Mouse (Mus musculus) cerebellum, postnatal 36 days (tissue): ENCODE measurements around the gene Gli1.

Experiments
- DNase-seq, 2 experiments: peaks; one replicate each; pipeline ENCODE4 v3.0.0; 2021 to 2022; ENCODE audit warnings: mixed read lengths in 2 of 2

Gli1 gene

DNA sequence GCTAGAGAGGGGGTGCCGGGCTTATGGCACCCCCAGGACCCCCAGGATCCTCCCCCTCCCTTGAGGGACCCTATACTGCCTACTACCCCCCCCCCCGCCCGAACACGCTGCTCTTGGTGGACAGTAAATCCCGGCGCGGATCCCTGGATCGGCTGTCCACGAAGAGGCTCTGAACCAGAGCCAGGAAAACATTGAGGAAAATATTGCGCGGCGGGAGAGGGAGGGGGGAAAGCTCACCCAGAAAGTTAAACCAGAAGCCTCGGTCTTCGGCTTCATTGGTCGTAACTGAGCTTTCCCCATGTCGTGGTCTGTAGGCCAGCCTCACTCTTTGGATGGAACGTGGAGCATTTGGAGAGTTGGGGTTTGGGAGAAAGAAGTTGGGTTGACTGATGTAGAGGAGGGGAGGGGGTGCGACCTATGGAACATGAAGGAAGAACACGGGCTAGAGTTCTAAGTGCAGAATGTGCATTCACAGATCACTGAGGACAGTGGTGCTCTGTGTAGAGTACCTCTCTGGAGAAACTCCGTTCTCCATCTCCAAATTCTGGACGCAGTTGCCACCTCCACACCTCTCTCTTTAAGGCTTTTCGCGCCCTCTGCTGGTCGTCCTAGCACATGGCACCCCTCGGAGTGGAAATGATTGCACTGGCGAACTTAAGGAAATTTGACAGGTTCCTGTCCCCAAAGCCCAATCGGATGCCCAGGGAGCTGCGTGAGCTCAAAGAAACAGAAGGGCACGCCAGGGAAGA is at the start of gene Gli1:
Gli1 (minus strand) TSS at position 84 of the 749 bp plus-strand sequence.
- peak; percentile 83 to 85 for DNase-seq

DNA sequence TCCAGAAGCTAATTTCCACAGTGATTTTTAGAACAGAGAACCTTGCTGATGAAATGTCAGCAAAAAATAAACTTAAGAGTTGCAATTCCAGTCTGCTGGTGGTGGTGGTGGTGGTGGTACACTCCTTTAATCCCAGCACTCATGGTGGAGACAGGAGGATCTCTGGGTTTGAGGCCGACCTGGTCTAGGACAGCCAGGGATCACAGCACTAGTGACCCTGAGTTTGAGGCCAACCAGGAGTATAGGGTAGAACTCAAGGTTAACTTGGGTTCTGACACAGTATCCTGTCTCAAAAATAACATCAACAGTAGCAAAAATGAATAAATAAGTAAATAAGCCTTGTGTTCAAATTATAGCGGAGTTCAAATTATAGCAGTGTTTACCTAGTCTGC is 40.0 kb upstream of the Gli1 start:
- no peak for DNase-seq

DNA sequence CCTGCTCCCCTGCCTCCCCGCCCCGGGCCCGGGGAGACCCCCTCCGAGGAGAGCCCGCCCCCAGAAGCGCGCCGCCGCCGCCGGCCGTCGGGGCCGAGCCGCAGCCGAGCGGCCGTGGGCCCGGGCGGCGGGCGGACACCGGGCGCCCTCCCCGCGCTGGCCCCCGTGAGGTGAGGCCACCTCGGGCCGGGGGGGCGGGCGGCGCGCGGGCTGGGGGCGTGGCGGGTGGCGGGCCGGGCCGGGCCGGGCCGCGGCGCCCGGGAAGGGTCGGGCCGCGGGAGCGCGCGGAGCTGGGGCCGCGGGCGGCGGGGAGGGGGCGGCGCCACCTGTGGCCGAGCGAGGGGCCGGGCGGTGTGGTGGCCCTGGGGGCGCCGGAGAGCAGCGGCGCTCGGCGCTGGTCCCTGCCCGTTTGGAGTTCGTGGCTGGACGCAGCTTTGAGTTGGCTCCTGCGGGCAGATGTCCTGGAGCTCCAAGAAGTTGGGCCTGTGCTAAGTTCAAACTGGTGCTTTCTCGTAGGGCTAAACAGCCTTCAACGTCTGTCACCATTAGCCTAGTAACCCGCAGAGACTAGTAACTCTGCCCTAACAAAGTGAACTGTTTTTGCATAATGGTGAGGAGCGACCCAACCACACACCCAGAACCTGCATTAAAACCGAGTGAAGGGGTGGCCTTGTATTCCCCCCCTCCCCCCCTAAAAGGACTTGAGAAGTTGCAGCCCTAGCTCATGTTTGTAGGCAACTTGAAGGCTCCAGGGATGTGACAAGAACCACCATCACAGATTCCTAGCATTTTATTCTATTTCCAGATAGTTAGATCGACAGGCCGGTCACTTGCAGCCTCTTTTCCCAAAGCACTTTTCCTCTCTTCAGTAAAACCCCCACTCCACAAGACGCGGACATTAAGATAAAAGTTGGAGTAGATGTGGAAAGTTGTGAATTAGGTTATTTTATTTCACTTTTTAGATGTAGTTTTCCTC is 39.3 kb upstream of the Gli1 start:
- peak in 1 of 2 experiments; percentile 35 for DNase-seq

DNA sequence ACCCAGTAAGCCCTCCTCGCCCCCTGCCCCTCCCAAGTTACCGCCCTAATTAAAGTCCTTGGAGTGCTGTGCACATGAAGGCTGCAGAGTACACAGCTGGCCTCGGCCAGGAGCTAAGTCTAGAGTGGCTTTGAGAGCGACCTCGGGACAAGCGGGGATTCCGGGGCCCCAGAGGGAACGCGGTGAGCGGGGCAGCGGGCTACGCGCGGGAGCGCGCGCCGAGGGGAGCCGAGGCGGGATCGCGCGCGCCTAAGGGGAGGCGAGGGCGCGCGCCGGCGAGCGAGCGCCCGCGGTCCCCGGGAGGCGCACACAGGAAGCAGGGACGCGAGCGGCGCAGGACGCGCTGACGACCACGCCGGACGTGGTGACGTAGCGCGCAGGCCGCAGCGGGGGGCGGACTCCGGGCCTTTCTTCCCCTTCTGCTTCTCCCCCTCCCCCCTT is 38.5 kb upstream of the Gli1 start, which contains the start of gene R3hdm2:
R3hdm2 (plus strand) TSS at position 77 of the 441 bp plus-strand sequence.
- peak; percentile 90 to 95 for DNase-seq

DNA sequence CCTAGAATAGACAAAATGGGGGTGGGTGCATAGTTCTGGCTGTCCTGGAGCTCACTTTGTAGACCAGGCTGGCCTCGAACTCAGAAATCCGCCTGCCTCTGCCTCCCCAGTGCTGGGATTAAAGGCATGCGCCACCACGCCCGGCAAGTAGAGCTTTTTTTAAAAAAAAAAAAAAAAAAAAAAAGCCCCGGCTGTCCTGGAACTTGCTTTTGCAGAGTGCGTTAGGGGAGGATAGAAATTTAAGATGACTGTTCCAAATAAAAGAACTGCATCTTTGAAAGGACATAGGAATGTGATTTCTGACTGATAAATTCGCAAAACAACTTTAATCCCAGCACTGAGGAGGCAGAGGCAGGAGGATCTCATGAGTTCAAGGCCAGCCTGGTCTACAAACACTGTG is 37.9 kb upstream of the Gli1 start:
- no peak for DNase-seq

DNA sequence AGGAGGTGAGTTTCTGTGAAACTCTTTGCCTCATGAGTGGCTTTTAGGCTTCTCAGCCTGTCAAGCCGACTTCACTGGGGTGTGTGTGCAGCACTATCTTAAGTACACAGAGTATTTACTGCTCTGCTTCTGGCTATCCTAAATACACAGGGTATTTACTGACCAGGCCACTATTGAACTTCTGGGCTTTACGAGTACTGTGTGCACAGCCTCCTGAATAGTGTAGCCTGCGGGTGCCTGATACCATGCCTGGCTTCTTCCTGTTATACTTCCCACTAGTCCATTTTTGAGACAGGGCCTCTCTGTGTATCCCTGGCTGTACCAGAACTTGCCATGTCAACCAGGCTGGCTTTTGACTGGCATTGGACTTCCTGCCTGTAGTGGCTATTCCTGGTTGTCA is 35.9 kb upstream of the Gli1 start:
- no peak for DNase-seq

DNA sequence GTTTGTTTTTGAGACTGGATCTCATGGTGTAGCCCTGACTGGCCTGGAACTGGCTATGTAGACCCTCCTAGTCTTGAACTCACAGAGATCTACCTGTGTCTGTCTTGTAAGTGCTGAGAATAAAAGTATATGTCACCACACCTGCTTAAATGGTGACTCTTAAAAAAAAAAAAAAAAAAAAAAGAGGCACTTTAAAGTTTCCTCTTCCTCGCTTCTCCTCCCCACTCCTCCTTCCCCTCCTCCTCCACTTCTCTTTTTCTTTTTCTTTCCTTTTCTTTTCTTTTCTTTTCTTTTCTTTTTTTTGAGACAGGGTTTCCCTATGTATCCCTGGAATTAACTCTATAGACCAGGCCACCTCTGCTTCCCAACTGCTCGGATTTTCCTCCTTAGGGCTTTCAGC is 29.2 kb upstream of the Gli1 start:
- no peak for DNase-seq

DNA sequence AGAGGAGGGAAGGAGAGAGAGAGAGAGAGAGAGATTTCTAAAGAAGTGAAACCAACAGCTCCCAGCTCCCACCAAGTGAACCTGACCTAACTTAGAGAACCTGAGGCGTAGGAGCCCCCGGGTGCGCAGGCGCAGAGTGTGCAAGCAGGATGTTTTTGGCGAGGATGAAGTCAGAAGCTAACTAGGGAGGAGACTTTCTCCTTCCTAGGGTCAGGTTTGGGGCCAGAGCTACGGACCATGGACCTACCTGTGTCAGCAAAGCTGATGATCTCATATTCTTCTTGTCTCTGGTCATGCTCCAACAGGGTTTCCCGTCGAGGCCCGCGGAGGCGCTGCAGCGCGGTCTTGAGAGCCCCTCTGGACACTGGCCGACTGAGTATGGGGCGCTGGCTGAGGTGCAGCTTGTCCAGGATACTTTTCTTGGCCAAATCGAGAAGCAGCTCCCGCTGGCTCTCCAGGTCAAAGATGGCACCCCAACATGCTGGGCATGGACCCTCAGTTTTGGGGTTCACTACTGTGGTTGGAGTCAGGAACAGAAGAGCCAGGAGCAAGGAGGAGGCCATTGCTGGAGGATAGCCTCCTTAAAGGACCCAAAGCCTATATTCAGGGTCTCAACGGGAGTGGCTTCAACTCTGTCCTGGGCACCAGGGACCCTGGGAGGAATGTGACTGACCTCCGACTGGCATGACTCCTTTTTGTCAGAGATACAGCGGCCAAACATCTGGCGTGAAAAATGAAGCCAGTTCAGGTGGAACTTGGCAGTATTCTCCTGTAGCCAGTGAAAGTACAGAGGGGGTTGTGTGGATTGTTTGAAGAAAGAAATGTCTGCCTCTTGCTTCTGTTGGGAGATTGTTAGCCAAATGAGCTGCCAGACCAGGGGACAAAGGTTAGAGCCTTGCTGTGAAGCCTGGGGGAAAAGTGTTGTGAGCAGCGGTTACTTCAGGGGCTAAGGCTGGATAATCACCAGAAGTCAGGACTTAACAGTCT is 28.4 kb upstream of the Gli1 start, which contains the start of gene Inhbc:
Inhbc (minus strand) TSS at position 598 of the 987 bp plus-strand sequence.
- no peak for DNase-seq

DNA sequence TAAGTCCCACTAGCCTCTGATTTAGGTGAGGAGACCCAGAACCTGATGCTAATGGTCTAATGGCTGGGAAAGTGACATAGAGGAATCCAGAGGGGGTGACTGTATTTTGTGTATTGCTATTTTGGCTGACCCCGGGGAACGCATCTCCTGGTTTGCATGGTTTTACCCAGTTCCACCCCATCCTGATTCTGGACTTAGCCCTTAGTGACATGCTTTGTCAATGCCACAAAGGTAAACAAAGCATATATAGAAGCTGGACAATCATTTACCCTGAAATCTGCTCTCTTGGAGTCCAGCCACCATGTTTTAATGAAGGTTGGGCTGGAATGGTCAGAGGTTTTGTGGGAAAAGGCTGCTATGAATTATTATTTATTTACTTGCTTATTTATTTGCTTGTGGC is 26.5 kb upstream of the Gli1 start:
- DNase-seq, result no peak

DNA sequence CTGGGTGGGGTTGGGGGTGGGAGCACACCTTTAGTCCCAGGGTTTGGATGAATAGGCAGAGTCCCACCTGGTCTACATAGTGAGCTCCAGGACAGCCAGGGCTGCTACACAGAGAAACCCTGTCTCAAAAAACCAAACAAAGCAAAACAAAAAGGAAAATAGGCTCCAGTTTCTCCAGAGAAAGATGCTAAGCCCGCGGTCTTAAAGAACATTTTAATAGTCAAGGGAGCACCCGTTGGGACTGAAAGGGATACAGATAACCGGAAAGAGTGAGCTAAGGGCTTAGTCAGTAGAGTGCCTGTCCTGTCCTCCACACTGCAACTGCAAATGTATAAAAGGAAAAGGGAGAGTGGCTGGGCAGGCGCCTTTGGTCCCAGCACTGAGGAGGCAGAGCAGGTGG is 25.3 kb upstream of the Gli1 start:
- DNase-seq, result no peak

DNA sequence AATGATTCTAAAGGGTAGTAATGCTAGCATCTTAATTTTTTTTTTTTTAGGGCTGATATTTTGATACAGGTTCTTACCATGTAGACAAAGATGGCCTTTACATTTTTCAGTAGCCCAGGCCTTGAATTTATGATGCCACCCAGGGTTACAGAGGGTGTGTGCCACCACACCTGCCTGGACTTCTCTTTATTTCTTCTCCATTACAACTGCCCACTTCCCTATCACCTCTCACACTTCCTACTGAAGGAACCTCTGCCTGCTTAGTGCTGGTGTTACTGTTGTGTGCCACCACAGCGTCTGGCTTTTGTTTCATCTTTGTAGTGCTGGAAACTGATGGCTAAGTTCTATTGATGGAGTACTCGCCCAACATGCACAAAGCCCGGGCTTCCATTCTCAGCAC is 18.9 kb upstream of the Gli1 start:
- no peak for DNase-seq

DNA sequence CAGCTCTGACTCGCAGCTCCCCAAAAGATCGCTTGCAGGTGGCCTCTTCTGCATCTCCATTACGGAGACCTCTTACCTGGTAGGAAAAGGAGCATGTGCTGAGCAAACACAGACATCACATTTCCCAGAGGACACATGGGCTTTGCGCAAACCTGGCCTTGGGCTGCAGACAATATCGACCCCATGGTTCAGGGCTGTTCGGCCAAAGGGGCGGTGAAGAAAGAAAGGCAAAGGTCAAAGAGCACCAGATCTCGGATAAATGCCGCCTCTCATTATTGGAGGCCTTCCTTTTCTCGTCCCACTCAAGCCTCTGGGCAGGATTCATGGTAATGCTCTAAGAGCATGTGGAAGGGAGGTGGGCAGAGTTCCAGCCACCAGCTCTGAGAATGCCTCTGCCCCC is 13.6 kb upstream of the Gli1 start:
- DNase-seq, result no peak

DNA sequence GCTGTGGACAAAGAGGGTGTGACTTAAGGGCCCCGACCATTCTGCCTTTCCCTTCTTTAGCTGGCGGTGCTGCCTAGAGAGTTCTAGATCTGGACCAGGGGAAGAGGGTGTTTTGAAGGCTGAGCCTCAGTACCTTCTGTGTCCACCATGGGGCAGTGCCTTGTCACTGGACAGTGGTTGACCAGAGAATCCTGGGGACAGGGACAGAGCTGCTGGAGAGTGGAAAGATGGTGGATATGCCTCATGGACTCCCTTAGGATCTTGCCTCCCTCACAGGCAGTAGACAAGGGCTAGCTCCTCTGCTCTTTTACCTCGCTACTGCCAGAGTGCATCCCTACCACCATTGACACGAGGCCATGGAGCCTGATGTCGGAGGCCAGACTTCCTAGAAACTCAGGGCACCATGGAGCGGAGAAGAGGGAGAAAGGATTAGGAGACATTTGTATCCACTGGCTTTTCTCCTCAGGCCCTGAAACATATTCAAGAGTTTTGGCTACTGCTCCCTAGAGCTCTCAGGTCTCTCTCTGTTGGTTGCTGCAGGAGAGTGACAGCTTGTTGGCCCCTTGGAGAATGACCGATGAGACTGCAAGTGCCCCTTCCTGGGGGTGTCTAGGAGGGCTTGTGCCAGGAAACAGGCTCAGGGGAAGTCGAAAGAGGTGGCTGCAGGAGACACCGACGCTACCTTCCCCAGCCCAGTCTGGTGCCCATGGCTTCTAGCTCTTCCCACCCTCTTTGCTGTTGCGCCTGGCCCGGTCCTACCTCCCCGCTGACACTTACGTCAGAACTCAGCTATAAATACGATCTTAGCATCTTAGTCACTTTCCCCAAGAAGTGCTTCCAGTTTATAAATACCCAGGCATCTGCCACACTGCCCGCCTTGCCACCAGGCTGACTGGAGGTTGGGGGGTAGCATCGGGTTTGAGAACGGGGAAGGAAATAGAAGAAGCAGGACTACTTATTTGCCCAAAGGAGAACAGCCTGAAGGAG is 12.4 kb upstream of the Gli1 start, which contains the start of gene Inhbe:
Inhbe (minus strand) TSS at position 503 of the 987 bp plus-strand sequence.
- DNase-seq, result peak; percentile 45 to 61

DNA sequence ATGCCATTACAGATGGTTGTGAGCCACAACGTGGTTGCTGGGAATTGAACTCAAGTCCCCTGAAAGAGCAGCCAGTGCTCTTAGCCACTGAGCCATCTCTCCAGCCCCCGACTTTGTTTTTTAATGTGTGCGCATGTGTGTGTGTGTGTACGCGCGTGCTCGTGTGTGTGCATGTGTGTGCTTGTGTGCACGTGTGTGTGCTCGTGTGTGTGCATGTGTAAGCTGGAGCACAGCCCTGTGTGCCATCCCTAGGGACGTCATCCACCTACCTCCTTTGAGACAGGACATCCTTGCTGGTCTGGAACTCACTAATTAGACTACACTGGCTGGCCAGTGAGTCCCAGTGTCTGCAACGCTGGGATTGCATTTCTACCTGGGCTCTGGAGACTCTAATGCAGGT is 11.0 kb upstream of the Gli1 start:
- DNase-seq, result no peak

DNA sequence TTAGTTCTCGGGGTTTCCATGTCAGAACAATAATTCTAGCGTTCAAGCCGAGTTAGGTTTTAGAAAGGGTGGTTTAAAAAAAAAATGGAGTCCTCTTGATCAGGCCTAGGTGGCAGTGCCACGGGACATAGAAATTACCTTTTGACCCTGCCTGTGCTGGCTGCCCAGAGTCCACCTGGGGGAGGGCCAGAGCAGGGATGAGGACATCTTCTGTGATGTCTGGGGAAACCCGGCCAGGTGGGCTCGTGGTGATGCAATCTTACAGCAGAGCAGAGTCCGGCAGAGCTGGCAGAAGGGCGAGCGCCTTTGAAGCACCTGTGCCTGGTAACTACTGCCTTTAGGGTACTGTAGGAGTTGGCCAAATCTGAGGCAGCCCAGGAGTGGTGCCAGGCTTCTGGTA is 10.4 kb upstream of the Gli1 start:
- DNase-seq, result no peak

DNA sequence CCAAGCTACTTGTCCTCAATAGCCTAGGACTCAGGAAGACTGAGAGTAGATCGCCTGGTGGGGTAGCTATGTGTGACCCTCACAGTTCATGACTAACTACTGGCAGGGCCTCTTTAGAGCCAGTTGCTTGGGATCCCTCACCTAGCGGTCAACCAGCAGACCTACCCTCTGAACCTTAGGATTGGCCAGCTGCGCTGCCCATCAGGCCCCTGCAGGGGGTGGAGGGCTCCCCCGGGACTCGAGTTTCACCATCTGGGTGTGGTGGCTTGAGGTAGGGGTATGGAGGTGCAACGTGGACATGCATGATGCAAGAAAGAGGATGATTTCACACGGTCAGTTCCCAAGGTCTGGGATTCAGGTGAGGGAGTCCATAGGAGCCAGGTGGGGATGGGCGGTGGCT is 9.9 kb upstream of the Gli1 start:
- no peak for DNase-seq

DNA sequence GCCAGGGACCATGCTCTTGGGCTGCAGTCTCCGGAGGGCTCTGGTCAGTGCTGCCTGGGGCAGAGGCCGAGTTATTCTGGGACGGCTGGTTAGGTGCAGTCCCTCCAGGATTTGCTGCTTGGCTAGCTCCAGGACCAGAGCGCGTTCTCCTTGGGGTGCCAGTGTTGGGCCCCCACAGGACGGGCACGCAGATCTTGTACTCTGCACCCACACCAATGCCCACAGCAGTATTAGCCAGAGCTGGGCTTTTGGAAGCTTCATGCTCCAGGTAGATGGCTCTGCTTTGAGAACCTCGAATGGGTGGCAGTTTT is 9.5 kb upstream of the Gli1 start:
- DNase-seq, result no peak

DNA sequence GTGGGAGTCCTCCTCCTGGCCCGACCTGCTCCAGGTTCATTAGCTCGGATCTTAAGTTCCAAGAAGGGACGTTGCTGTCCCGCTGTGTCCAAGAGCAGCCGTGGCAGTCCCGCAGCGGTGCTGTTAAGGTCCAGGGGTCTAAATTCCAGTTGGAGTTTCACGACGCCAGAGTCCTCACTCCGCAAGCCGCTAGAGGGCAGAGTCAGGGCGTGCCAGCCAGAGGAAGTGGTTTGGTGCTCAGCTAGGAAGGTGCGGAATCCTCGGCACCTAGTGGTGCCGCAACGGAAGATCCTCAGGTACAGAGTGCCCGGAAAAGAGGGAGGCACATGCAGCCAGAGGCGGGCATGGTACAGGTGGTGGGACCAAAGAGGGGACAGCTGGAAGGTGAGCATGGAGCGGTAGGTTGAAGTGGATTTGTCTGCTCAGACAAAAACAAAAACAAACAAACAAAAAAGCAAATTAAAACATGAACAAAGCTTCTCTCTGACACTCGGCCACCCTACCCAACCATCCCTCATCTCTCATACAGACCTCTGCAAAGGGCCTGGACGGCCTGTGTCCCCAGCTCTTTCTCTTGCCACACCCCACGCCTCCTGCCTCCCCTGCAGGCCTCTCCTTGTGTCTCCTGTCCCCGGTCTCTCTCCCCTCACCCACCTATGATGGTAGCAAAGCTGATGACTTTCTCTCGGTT is 9.0 kb upstream of the Gli1 start:
- DNase-seq, result peak; percentile 79 to 80

DNA sequence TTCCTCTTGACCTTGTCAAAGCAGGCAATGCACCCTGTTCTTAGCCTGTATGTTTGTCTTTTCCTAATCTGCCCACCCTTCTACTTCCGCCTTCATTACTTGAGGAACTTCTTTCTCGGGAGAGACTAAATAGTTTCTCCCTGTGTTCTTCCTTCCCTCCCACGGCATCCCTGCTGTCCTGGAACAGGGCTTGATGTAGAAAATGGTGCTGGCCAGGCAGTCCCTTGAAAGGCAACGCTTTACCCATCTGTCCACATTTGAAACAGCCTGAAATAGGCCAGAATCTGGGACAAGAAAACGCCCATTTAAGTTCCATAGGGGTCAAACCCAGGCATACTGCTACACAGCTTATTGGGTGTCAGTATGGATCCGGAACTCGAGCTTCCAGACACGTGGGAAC is 8.0 kb upstream of the Gli1 start:
- DNase-seq, result no peak

DNA sequence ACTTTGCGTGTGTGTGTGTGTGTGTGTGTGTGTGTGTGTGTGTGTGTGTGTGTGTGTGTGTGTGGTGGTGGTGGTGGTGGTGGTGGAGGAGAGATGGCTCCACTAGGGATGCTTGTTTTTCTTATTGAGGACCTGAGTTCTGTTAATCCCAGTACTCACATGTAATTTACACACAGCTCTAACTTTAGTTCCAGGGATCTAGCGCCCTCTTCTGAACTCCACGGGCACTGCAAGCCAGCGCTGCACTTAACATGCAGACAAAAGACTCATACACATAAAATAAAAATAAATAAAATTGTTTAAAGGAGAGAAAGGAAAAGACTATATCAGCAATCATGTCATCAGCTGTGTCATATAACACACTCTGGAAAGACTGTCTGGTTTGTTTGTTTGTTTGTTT is 7.2 kb upstream of the Gli1 start:
- DNase-seq, result no peak

DNA sequence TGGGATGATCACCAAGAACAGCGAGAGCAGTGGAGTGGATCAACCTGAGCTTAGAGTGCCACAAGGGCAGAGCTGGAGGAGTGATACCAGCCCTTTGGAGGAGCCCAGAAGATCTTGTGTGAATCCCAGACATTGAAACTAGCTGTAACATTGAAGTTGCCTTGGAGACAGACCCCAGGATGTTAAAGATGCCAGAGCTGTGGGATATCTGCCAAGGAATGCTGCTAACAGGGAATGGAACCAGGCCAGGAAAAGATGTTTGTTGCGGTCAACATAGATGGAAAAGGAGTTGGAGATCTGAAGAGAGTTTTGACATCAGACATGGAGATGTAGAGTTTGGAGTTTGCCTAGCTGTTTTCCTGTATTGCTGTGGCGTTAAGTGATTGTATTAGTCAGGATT is 4.4 kb upstream of the Gli1 start:
- DNase-seq, result no peak
